Mouse (Mus musculus): ENCODE data around the gene Sars2.

DNA sequence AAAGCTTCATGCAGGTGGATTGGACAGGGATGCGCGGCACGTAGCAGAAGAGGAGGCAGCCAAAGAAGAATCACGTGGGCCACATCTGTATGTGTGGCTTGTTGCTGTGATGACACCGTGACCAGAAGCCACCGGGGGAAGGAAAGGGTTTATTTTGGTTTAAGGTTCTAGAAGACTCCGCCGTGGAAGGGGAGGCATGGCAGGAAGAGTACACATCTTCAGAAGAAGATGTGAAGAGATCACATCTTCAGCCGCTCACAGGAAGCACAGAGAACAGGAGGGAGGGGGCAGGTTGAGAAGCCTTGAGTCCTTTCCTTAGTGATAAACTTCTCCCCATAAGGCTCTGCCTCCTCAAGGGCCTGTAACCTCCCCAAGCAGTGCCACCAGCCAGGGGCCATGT, 58.2 kb downstream of the Sars2 start:
- no peak for TF ChIP-seq GATA1 (IDR thresholded peaks at IDR 0.05; ENCODE audit: borderline replicate concordance, low read length)
- no peak for TF ChIP-seq FLI1 (IDR thresholded peaks at IDR 0.05; ENCODE audit: low read length)

Data from megakaryocyte, embryonic 14.5 days (primary cell).